Mouse (Mus musculus) gastrocnemius, adult 18-20 months (tissue): ENCODE data around the gene Slc11a2. TPM values are rescaled to one million over a fixed set of nuclear protein-coding genes. Genes with fewer than 3 reads are reported as not detected.
"Not testable (repeated sequence)": the region's sequence is repeated elsewhere in the genome, so short reads cannot be mapped to it uniquely, and the experiment has no call there.

ENCODE experiments used
- DNase-seq: peaks from one replicate; pipeline ENCODE4 v3.0.0; 2021; ENCODE audit warnings: low spot score
- total RNA-seq, 2 experiments: library from RNA; stranded (reverse); gene quantifications; 2 replicates each; pipeline ENCODE4 v1.2.3; 2021

Slc11a2 gene
- total RNA-seq, 2 experiments from 2014 or later = 34.5 to 40.0 TPM

- no peak for DNase-seq
Observed at GRCm38 (mm10) chr15:100436518-100436917, 11.6 kb upstream of the Slc11a2 start.

GRCm38 (mm10) chr15:100436112-100436511 lies 11.2 kb upstream of the Slc11a2 start:
- no peak for DNase-seq

- no peak for DNase-seq
Observed at GRCm38 (mm10) chr15:100433234-100433633, 8.4 kb upstream of the Slc11a2 start.

DNA sequence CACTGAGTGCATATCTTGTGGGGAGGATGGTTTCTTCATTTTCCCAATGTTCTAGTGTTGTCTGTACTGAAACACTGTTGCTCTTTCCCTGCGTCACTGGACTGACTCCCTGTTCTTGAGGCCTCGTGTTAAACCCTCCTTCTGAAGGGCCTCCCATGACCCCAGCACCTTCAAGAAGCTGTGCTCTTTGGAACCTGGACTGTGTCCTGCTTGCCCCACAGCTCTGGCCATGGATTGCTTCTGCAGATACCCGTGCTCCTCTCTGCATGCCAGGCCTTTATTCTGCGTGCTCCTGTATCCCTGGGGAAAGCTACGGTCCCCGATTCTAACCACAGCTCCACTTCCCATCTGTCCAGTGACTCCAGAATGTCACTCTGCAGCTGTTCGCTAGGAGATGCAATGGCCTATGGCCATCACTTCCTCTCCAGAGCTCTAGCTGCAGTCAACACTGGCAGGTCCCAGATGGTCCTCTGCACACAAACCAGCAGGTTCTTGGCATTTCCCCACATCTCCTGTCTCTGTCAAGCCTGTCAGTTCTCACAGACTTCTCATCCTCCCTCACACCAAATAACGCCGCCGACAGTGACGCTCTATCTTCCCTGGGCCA lies 5.2 kb upstream of the Slc11a2 start:
- no peak for DNase-seq

GRCm38 (mm10) chr15:100428296-100428905 lies 3.5 kb upstream of the Slc11a2 start:
- no peak for DNase-seq

DNA sequence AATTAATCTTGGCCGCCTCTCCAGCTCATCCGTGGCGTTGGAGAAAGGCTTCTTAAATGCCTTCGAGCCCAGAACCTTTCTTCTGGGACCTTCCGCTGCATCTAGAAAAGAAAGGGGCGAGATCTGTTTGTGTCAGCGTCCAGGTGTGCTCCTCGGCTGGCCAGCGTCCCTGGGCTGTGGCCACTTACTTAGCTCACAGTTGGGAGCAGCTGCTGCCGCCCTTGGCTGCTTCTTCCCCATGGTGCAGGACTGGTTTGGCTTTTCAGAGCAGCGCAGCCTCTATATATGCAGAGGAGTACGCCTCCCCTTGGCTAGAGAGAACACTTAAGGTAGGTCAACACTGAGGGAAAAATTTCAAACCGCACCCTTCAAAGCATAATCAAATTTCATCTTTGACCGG lies 956 bp downstream of the Slc11a2 start:
- peak; percentile 27 for DNase-seq

DNA sequence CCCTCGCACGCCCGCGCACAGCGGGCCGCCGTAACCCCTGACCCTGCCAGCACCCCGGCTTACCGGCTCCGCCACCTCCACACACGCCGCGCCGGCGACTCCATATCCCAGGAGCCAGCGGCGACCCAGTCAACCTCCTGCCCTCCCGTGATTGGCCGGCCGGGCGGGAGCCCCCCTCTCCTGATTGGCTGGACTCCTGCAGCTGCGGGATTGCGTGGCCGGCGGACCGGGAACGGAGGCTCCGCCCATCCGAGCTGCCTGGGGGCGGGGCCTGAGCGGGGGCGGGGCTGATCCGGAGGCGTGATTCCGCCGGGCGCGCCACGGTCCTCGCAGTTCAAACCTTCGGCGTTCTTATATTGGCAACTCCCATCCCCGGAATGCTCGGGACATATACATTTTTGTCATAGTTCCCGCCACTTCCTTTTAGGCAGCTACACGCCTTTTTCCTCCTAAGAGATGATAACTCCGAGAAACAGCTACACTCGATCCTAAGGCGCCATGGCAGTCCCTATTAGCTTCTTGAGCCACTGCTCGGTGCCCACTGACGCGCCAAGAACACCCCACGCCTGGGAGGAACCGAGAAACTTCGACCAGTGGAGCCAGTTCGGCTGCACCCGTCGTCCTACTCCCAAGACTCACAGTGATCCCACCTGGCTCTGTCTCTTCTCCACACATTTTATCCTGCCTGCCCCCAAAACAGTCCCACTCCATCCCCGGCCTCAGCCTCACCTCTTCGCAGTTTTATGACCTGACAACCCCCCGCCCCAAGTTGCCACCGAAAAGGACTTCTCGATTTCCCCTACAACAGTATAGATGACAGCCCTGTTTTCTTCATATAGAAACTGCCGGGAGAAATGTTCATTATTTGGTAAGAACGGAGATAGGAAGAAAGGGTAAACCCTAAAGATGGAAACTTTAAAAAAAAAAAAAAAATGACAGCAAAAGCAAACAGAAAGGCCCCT lies 1.7 kb downstream of the Slc11a2 start:
- peak; percentile 97 for DNase-seq

DNA sequence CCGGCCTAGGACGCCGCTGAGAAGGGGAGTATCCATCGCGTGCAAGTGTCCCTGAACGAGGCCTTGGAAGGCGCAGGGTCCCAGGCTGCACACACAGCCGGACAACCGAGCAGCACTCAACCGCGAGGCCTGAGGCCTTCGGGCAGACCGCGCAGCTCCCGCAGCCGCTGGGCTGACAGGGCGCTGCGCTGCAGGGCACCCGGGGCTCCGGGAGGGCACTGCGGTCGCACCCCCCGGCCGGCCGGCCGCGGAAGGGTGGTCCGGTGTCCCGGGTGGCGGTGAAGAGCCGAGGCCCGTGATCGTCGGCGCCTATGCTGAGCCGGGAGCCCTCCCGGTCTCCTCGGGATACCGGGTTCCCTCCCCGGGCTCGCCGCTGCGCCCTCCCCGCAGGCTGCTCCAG lies 2.4 kb downstream of the Slc11a2 start:
- DNase-seq = no peak

- DNase-seq = not testable (repeated sequence)
Observed at GRCm38 (mm10) chr15:100421758-100422197, 3.1 kb downstream of the Slc11a2 start, which contains the start of gene Gm5475. TSS of gene Gm5475 (plus strand) at chr15:100422147.

GRCm38 (mm10) chr15:100421059-100421757 lies 3.7 kb downstream of the Slc11a2 start:
- no peak for DNase-seq

DNA sequence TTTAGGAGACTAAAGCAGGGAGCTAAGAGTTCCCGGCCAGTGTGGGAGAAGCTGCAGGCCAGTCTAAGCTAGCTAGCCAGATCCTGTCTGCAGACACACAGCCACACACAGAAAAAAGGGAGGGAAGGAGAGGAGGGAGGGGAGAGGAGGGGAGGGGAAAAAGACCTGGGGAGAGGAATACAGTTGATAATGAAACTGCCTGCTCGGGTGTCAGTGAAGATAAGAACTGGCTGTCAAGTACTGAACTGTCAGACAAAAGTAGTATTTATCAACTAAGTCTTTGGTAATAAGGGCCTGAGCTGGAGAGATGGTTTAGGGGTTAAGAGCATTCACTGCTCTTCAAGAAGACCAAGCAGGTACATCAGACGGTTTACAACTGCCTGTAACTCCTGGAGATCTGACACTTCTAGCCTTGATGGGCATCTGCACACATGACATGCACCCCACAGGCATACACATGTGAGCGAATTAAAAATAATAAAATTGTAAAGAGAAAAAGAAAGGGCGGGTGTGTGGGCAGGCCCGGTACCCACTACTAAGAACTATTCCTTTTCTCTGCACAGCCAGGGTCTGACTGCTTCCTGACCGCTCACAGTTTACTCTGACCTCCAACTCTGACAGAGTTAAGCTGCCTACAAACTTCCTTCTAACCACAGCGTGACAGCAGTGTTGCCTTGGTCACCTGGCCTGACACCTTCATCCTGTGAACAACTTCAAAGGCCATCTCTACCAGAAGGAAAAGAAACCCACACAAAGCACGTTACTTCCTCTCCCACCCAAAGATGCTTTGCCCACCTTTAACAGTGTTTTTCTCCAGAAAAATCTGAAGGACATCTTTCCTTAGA lies 4.7 kb downstream of the Slc11a2 start:
- no peak for DNase-seq

DNA sequence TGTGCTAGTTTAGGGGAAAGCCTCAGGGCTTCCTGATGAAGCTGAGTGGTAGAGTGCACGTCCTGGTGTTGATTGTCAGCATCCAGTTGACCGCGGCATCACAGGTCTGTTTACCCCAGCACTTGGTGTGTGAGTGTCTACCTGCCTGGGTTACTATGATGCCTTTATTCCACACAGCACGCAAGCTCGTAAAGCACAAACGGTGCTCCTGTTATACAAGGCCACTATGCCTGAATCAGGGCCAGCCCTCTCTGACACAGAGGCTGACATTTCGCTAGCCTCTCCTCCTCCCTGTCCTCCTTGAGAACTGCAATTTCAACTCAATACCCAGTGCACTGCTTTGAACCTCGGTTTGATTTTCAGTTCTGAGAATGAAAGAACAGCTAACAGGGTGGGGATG lies 5.6 kb downstream of the Slc11a2 start:
- peak; percentile 51 for DNase-seq

GRCm38 (mm10) chr15:100417854-100418450 lies 6.9 kb downstream of the Slc11a2 start:
- no peak for DNase-seq

- no peak for DNase-seq
Observed at GRCm38 (mm10) chr15:100415684-100416083, 9.2 kb downstream of the Slc11a2 start.

DNA sequence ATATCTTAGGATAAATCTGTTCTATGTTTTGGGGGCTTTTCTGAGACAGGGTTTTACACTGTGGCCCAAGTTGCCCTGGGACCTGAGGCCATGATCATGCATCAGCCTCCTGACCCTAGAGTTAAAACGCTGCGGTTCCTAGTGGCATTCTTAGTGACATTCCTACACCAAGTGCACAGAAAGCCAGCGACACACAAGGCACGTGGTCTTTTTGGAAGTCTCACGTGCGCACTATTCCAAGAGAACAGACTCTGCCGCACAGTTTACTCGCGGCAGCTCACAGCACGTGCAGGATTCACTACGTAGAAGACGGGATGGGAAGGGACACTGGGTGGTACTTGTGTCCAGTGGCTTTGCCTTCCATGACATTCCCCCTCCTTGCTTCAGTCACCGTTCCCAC lies 9.9 kb downstream of the Slc11a2 start:
- DNase-seq = no peak

GRCm38 (mm10) chr15:100414011-100414410 lies 10.9 kb downstream of the Slc11a2 start:
- DNase-seq = peak; percentile 62

DNA sequence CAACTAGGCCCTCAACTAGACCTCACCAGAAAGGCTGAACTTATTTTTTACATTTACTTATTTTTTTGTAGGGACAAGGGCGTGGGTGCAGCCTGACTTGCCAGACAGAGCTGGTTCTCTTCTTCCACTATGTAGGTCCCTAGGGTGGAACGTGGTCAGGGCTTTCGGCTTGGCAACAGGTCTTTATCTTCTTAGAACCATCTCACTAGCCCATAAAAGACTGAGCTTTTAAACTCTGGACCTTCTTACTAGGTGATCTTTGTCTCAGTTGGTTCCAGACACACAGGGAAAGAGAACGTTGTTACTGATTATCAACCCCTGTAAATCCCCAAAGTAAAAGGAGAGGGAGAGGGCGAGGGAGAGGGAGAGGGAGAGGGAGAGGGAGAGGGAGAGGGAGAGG lies 11.6 kb downstream of the Slc11a2 start:
- no peak for DNase-seq

DNA sequence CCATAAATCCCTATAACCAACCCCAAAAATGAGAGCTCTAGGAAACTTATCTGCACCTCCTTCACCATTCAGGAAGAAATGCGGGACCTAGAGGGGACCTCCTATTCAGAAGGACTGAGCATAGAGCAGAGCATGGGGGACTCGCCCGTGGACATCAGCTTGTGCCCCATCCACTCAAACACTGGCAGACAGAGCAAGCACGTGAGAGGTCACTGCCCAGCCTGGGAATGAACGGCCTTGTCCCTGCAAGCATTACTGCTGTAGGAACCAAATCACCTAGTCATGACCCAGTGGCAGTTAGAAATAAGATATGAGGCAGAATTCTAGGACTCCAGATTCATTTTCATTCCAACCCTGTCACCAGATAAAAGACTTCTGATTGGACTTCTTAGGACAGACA lies 13.1 kb downstream of the Slc11a2 start:
- DNase-seq = no peak

GRCm38 (mm10) chr15:100410918-100411672 lies 13.8 kb downstream of the Slc11a2 start:
- peak; percentile 36 for DNase-seq
